Mouse (Mus musculus) granulocyte monocyte progenitor cell, adult 5-6 weeks (primary cell): ENCODE measurements around the gene Atp6v0d1. TPM values are rescaled to one million over a fixed set of nuclear protein-coding genes. Genes with fewer than 3 reads are reported as not detected.

ENCODE experiments used
- ATAC-seq: replicated peaks from 2 replicates; pipeline ENCODE4 v1.8.0; 2016; ENCODE audit warnings: mild to moderate bottlenecking, moderate TSS enrichment, inconsistent platforms; ENCODE audit not compliant: poor library complexity, severe bottlenecking
- total RNA-seq, 2 experiments: library from RNA; stranded (forward) in 1 of 2; stranded (reverse) in 1 of 2; fragments of 200-712, 200-1000 nt in 1 of 2; fragments of >200 nt in 1 of 2; fragmentation: Nextera tagmentation in 1 of 2; gene quantifications; 2 replicates each; pipeline ENCODE4 v1.2.3; 2014 to 2017

Gene Atp6v0d1
- total RNA-seq, 2 experiments from 2014 or later = 47.3 to 112 TPM

- ATAC-seq = no peak
Measured at GRCm38 (mm10) chr8:105514194-105514593, 51.7 kb downstream of the Atp6v0d1 start.

- no peak for ATAC-seq
Measured at GRCm38 (mm10) chr8:105509997-105510735, 55.7 kb downstream of the Atp6v0d1 start.

GRCm38 (mm10) chr8:105508758-105509157 is 57.1 kb downstream of the Atp6v0d1 start:
- ATAC-seq = no peak

- ATAC-seq = peak; percentile 72
Measured at GRCm38 (mm10) chr8:105506977-105507376, 58.9 kb downstream of the Atp6v0d1 start.

GRCm38 (mm10) chr8:105504617-105505016 is 61.2 kb downstream of the Atp6v0d1 start:
- peak; percentile 46 for ATAC-seq

GRCm38 (mm10) chr8:105499787-105500186 is 66.1 kb downstream of the Atp6v0d1 start:
- ATAC-seq = peak; percentile 41

- ATAC-seq = peak; percentile 96
Measured at GRCm38 (mm10) chr8:105496439-105497180, 69.2 kb downstream of the Atp6v0d1 start, which contains the start of gene Zdhhc1. Gene Zdhhc1 (minus strand): TSS chr8:105496902.

GRCm38 (mm10) chr8:105495350-105496302 is 70.2 kb downstream of the Atp6v0d1 start:
- ATAC-seq = no peak

GRCm38 (mm10) chr8:105494566-105494965 is 71.3 kb downstream of the Atp6v0d1 start:
- no peak for ATAC-seq

- no peak for ATAC-seq
Measured at GRCm38 (mm10) chr8:105493495-105493894, 72.4 kb downstream of the Atp6v0d1 start.

GRCm38 (mm10) chr8:105489281-105489680 is 76.6 kb downstream of the Atp6v0d1 start:
- no peak for ATAC-seq

GRCm38 (mm10) chr8:105488082-105488481 is 77.8 kb downstream of the Atp6v0d1 start:
- ATAC-seq = no peak

GRCm38 (mm10) chr8:105484392-105484791 is 81.5 kb downstream of the Atp6v0d1 start:
- ATAC-seq = peak; percentile 54; the same call in 1 of the 2 replicates

GRCm38 (mm10) chr8:105484030-105484368 is 81.8 kb downstream of the Atp6v0d1 start:
- no peak for ATAC-seq

- peak; percentile 49 for ATAC-seq
Measured at GRCm38 (mm10) chr8:105483212-105484029, 82.4 kb downstream of the Atp6v0d1 start.

- ATAC-seq = no peak
Measured at GRCm38 (mm10) chr8:105482123-105482522, 83.7 kb downstream of the Atp6v0d1 start.

- ATAC-seq = peak; percentile 52
Measured at GRCm38 (mm10) chr8:105481453-105481852, 84.4 kb downstream of the Atp6v0d1 start.

GRCm38 (mm10) chr8:105481013-105481412 is 84.8 kb downstream of the Atp6v0d1 start:
- ATAC-seq = no peak

GRCm38 (mm10) chr8:105477792-105478191 is 88.1 kb downstream of the Atp6v0d1 start:
- no peak for ATAC-seq
